Mouse (Mus musculus) E14TG2a.4 (cell line): Measurements from ENCODE around the gene Sirt6.

Source experiments
- CTCF ChIP-seq: conservative IDR thresholded peaks from 2 replicates; pipeline ENCODE4 v1.5.1; 2014; ENCODE audit warnings: low read length
- POU5F1 ChIP-seq: IDR thresholded peaks from 2 replicates; pipeline ENCODE4 v1.6.1; 2014; ENCODE audit warnings: low read length, borderline replicate concordance

DNA sequence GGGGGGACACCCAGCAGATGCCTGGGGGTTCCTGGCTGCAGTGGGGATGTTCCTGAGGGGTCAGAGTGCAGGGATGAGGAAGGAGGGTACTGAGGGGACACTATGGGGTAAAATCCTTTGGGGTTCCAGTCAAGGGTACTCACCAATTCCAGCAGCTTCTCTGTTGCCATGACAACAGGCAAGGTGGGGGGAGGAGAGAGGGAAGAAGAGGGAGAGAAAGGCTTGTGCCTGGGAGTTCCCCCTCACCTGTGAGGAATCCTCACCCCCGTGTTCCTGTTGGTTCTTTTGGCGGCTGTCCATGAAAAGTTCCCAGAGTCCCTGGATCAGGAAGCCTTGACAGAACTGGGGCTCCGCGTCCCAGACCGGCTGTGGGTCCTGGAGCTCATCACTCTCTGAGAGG is 32.0 kb downstream of the Sirt6 start:
- TF ChIP-seq CTCF (no peak), POU5F1 (no peak)
